Mouse (Mus musculus) layer of hippocampus, adult 11-12 months (tissue): ENCODE results near the gene Fry.
A peak's percentile ranks its signal among the peaks of the same experiment; 100 is the strongest.

Source experiments
- DNase-seq: peaks from one replicate; pipeline ENCODE4 v3.0.0; 2022; ENCODE audit warnings: low spot score

The Fry gene

DNA sequence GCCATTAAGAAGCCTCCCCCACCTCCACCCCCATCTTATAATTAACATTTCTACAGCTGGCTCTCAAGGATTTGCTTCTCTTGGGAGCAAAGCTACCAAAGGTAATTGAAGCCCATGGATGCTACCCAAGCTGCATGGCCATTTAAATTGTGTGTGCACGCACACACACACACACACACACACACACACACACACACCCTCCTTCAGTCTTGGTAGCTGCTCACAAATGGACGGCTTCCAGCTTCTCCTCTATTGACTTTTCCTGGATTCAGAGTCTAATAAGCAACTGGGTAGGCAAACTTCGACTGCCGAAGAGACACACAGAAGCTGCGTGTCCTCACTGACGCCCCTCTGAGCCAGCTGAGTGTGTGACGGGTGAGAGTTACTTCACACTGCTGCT is 11.7 kb downstream of the Fry start:
- no peak for DNase-seq

DNA sequence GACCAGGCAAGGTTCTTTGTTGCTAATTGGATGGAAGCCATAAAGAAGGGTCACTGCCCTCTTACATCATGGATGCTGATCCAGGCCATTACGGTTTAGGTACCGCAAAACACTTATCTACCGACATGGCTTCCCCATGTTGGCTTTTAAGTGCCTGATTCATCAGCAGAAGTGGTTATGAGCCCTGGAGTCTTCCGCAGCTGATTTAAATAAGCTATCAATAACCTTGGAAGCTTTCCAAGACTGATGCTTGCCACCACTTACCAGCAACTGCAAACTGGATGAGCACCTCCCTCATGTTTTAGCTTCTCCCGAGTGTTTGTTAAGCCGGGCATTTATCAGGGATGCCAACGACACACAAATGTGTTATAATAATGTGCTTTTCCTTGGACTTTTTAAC is 12.7 kb downstream of the Fry start:
- DNase-seq, result no peak

DNA sequence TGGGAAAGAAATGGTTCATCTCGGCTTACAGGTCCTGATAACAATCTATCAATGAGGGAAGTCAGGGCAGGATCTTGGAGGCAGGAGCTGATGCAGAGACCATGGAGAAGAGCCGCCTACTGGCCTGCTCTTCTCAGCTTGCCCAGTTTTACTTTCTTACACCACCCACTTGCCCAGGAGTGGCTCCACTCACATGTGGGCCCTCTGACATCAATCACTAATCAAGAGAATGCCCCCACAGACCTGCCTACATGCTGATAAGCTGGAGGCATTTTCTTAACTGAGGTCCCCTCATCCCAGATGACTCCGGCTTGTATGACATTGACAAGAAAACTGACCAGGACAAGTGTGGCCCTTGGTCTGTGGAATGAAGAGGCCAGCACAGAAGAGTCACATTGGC is 16.2 kb downstream of the Fry start:
- no peak for DNase-seq

DNA sequence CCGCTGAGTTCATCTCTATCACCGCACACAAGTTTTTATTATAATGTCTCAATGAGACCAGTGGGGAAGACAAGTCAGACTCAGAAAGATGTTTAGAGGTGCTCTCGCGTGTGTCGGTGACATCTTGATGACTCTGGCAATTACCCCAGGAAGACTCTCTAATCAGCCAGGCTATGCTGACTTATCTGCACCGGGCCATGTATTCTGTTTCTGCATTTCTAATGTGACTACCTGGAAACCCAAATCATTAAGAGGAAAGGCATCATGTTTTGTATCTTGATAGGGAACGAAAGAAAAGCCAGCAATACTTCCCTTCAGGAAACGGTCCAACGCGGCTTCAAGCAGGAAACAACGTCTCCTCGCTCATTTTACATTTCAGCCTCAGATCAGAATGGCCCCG is 17.1 kb downstream of the Fry start:
- no peak for DNase-seq

DNA sequence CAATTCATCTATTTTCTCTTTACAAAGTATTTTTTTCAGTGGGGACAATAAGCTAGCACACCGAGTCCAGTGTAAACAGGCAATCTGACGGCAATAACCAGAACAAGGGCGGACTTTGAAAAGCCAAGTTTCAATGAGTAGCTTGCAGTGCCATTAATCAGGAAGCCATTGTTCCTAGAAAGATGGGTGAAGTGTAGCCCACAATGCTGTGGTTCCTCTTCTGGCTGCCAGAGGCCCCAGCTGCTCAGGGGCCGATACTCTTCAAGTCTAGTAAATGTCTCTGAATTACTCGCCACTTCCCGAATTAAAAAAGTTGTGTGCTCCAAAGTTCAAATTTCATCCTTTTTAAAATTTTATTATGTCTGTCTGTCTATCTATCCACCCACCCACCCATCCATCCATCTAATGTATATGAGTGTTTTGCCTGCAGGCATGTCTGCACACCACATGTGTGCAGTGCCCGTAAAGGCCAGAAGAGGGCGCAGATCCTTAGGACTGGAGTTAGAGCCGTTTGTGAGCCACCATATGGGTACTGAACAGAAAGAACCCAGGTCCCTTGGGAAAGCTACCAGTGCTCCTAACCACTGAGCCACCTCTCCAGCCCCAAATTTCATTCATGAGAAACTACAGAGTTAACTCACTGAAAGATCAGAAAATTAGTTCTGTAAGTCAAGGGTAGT is 19.5 kb downstream of the Fry start:
- no peak for DNase-seq

DNA sequence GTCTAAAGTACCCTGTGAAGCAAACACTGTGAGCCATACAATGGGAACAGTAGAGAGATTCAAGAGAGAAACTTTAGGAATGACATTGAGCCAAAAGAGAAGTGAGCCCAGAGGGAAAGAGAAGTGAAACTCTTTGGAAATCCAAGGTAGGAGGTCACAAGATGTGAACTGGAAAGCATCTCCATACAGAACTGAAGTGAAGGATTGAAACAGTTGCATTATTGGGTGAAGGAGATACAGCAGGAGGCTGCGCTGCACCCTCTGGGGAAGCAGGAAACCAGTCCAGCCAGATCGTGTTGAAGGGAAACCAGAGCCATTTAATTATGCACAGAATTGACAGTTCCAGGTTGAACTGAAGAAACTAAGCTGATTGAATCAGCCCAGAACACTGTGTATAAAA is 22.1 kb downstream of the Fry start:
- DNase-seq, result no peak

DNA sequence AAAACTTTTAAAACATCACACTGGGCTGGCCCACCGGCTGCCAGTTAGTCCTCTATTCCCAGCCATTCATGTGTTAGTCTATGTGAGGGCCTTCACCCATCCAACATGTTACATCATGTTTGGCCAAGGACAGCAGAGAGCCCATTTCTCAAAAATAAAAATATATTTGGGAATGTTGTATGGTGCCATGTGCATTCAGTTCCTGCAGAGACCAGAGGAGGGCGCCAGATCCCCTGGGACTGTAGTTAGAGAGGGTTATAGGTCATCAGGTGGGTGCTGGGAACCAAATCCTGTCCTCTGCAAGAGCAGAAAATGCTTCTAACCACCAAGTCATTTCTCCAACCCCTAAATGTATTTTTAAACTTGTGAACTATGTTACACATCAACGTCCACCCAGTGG is 27.5 kb downstream of the Fry start:
- no peak for DNase-seq

DNA sequence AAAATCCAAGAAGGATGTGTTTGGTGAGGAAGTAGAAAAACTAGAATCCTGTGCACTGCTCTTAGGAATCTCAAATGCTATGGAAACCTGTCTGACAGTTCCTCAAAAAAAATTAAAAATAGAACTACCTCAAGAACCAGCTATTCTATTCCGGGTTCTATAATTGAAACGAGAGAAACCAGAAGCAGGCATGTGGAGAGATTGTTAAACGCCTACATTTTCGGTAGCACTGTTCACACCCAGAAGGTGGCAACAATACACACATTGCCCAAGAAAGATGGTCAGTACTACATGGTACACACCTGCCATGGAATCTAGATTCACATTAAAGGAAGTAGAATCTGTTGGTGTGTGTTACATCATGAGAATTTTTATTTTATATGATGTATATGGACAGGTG is 28.2 kb downstream of the Fry start:
- DNase-seq, result no peak

DNA sequence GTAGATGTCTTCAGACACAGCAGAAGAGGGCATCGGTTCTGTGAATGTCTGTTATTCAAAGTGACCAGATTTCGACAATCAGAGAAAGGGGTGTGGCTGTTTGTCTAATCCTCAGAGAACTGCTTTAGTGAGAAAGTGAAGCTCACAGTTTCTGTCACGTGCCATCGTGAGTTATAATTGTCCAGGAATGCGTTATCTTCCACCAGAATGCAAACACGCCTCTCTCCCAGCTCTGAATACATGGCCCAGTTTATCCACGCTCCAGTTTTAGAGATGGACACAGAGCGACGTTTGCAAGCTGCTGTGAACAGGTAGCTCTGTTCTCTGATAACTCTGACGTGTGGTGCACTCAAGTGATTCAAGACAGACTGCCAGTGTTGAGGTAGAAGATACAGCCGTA is 31.3 kb downstream of the Fry start:
- DNase-seq, result no peak

DNA sequence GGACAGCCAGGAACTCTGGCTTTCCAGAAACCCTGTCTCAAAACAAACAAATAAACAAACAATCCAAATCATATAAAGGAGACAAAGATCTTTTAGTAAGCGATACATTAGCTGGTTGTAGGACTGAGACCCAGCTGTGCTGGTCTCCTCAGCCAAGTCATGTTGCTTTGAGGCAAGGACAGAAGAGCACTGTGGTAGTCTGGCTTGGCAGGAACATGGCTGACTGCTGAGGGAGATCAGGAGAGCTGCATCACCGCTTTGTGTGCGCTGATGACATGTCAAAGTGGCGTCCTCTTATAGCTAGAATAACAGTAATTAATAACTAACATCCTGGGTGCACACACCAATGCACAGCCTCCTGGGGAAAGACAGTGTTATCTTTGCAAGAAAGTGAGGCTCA is 32.5 kb downstream of the Fry start:
- no peak for DNase-seq

DNA sequence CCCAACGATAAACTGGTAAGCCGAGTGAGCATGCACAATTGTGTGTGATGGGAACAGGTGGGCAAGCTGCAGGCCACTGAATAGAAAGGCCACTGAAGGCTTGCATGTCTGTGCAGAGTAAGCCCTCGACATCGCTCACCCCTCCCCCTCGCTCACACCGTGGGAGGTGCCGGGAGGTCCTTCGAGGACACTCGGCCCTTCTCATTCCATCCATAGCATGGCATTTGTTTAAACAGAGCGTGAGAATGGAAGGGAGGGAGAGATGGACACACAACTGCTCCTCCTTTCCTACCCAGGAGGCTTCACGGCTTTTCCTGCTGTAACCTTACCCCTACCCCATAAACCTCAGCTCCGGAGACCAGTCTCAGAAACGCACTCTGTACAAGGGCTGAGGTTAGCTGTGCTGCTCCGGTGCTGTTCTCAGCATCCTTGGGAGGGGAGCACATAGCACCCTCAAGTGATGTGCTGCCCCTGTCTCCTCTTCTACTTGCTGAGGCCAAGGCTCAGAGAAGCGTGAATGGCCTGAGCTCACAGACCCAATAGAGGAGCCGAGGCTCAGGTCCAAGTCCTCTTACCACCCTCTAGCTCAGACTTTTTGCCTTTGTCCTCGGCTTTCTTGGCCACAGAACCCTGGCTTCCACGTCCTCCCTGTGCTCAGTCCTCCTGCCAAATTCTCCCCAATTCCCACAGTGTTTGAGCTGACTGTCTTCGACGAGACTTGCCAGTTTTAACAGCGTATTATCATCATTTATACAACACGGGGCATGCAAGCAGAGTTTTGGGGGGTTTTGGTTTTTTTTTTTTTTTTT is 33.8 kb downstream of the Fry start:
- DNase-seq, result peak; percentile 44

DNA sequence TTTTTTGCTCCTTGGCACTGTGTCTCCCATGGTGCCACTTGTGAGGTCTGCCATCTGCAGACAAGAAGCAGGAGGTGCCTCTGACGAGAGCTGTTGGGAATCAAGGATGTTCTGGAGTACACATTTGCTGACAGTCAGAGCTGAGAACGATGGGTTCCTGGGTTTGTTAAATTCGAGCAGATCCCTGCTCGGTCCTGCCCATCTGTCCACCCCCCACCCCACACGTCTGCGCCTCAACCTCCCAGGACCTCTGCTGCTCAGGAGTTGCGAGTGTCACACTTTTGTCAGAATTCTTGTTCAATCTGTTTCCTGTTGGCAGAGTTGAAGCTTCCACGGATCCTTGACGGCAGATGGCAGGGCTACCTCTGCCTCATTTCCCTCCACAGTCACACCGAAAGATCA is 34.4 kb downstream of the Fry start:
- no peak for DNase-seq

DNA sequence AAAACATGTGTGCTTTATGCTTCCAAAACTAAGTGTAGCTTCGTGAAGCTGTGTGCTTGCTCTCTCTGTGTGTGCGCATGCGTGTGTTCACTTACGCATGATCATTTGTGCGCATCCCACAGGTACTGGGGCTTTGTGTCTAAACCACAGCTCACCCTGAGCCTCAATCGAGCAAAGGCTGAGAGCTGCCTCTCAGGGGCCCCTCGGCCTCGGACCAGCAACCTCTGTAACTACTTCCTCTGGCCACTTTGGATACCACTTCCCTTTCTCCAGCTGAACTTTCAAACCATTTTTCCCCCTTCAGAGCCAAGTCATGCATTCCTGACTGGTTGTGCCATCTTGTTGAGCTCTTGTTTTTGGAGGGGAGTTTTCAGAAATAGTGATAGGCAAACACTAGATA is 36.9 kb downstream of the Fry start:
- no peak for DNase-seq

DNA sequence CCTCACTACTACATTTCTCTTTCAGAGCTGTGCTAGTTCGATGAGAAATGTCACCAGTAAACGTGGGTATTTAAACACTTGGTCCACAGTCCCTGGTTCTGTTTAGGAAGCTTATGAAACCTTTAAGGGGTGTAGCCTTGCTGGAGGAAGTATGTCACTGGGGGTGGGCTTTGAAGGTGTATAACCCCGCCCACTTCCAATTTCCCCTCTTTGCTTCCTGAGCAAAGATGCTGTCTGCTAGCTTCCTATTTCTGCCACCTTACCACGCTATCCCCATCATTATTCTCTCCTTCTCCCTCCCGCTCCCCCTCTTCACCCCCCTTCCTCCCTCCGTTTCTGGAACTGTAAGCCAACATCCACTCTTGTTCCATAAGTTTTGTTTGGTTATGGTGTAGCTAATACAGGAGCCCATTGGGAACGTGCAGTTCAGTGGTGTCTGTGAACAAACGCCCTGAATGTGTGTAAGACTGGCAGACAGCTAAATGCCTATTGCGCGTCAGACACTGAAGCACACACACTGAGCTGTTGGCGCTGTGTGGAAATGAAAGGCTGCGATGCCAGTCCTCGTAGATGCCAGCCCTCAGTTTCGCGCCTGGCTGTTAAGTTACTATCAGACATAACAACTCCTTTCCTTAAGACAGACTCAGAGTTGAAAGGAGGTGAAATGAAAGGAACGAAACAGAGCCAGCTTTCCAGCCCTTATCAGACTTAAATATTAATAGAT is 37.8 kb downstream of the Fry start:
- DNase-seq, result no peak

DNA sequence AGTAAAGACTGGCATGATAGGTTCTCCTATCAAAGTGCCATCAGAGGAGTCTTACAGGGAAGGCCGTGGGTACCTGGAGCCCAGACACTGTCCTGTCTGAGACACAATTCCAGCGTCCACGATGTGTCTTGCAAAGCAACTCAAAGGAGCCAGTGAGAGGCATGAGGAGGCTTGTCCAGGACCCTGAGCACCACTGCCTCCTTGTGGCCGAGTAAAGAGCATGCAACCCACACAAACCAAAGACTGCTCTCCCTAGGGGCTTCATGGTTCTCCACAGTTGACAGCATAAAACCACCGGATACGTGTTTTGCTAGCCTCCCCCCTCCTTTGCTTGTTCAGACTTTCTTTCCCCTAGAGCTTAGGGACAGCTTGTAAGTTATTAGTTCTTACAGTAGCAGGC is 39.2 kb downstream of the Fry start:
- no peak for DNase-seq

DNA sequence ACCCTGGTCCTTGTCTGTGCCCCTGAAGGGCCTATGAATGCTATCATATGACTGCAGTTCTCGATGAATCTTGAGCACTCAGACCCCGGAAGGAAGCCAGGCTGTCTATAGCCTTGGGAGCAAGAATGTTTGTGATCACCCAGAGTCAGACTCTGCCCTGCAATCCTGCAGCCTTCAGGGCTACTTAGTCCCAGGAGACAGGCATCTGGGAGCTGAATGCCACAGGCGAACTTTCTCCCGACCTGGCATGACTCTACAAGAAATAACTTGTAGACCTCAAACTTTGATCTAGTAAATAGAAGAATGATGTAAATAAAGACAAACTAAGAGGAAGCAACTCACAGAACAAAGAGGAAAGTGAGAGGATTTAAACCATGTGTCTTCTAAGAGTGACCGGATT is 40.7 kb downstream of the Fry start:
- DNase-seq, result no peak

DNA sequence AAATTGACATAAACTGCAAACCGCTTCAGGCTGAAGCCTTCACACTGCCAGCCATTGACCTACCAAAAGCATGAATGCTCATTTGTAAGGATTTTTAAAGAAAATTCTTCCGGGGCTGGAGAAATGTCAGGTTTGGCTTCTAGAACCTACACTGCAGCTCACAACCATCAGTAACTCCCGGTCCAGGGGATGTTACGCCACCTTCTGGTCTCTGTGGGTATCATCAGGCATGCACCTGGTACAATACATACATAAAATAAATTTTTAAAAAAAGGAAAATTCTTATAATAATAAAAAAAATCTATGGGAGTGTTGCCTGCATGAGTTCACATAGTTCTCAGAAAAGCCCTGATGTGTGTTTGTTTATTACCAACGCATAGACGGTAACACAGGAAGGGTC is 42.7 kb downstream of the Fry start:
- DNase-seq, result no peak

DNA sequence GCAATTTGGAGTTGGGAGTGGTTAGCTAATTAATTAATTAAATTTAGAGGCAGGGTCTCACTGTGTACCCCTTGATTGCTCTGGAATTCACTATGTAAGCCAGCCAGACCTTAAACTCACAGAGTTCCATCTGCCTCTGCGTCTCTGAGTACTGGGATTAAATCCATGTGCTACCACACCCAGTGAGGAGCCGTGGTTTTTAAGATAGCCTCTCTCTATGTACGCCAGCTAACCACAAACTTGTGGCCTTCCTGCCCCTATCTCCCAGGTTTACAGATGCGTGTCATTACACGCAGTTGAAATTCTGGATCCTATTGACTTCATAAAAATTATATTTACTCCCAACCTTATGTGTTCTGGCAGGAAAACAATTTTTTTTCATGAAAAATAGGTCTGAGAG is 43.5 kb downstream of the Fry start:
- no peak for DNase-seq

DNA sequence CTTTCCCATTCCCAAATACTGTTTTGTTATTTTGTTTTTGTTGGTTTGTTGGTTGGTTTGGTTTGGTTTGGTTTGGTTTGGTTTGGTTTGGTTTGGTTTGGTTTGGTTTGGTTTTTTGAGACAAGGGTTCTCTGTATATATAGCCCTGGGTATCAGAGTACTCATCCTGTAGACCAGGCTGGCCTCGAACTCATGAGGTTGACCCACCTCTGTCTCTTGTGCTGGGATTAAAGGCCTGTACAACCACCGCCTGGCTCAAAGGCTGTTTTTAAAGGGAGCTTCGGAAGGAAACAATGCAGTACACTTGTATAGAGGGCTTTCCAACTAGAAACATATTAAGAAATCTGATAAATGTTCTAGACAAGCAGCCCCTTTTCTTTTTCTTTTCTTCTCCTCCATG is 46.2 kb downstream of the Fry start:
- DNase-seq, result no peak

DNA sequence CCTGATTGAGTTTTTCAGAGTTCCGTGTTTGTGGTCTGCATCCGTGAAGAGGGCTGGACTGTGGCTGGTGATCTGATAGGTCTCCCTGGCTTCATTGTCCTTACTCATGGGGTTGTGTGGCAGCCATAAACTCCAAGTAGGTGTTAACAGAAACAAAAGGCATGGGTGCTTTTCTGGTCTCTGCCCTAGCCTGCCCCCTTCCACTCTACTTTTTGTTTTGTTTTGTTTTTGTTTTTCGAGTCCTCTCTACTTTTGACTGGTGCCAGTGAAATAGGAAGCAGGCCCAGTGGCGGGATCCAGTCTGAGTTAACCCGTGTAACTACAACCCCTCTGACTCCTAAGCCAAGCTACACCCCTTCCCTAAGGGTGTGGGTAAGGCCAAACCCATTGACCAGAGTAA is 48.4 kb downstream of the Fry start:
- DNase-seq, result no peak

DNA sequence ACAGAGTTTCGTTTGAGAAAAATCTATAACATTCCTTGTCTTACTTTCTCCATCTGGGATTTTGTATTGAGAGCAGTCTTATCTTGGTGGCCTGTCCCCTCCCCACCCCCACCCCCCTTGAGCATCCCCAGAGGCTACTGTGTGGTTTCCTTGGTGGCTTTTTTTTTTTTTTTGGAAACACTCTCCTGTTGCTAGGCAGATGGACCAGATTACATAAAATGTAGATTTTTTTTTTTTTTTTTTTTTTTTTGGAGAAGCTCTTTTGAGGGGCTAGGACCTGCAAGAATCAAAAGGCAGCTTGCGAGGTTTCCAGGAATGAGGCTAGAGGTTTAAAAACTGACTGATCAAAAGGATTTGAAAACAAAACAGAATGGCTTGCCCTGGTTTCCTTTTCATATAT is 48.8 kb downstream of the Fry start:
- no peak for DNase-seq

DNA sequence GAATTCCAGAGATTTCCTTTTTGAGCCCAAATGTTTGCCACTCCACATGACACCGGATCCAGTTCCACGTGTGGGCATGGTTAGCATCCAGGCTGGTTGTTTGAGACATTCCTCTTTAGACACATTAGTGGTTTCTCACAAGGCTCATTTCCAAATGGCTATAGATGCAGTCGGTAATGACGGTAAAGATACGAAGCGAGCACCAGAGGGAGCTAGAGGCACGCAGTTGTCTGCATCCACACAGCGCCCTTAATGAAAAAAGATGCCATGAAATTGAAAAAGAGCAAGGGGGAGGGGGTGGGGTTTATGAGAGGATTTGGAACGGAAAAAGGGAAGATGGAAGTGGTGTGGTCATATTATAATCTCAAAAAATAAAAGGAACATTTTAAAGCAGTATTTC is 50.3 kb downstream of the Fry start:
- DNase-seq, result peak; percentile 67

DNA sequence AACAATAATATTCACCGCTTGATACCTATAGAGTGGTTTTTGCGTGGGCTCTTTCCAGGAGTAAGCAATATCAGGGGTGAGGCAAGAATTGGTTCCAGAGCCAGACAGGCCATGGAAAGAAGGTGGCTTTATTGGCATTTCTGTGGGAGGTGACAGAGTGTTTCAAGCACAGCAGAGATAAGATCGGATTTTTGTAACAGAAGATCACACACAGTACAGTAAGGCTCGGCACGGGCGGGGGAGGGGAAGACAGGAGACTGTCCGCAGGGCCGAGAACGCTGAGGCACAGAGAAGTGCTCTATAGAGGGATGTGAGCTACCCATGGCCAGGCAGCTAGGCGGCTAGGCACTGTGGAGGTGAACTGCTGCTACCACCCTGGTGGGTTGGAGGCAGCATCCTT is 53.1 kb downstream of the Fry start:
- no peak for DNase-seq
